Mouse (Mus musculus) midbrain, embryonic 16.5 days (tissue): ENCODE data around the gene Ggt6. TPM values are rescaled to one million over a fixed set of nuclear protein-coding genes. Genes with fewer than 3 reads are reported as not detected.
A peak's percentile ranks its signal among the peaks of the same experiment; 100 is the strongest.

Source experiments
- ATAC-seq: fragments of 200-750 bp; cut with Nextera tagmentation; 2 replicates; pipeline ENCODE4 v1.8.0; 2017; ENCODE audit warnings: moderate TSS enrichment
- H3K27ac ChIP-seq: fragments of 300-500 bp; sonication (generic); 2 replicates; pipeline ENCODE4 v1.5.1; 2014; ENCODE audit warnings: mild to moderate bottlenecking, low read length, mixed read lengths
- H3K27me3 ChIP-seq: fragments of 300-500 bp; sonication (generic); 2 replicates; pipeline ENCODE4 v1.6.1; 2014; ENCODE audit warnings: low read depth, low read length, mixed read lengths; ENCODE audit not compliant: control insufficient read depth, insufficient read depth
- H3K36me3 ChIP-seq: fragments of 300-500 bp; sonication (generic); 2 replicates; pipeline ENCODE4 v1.6.1; 2014; ENCODE audit warnings: mild to moderate bottlenecking, low read length, moderate library complexity, mixed read lengths; ENCODE audit not compliant: control insufficient read depth, insufficient read depth
- H3K4me1 ChIP-seq: fragments of 300-500 bp; sonication (generic); 2 replicates; pipeline ENCODE4 v1.6.1; 2014; ENCODE audit warnings: mild to moderate bottlenecking, low read length, mixed read lengths; ENCODE audit not compliant: control insufficient read depth, insufficient read depth
- H3K4me2 ChIP-seq: fragments of 300-500 bp; sonication (generic); 2 replicates; pipeline ENCODE4 v1.6.1; 2014; ENCODE audit warnings: mild to moderate bottlenecking, low read length, mixed read lengths
- H3K4me3 ChIP-seq: fragments of 300-500 bp; sonication (generic); 2 replicates; pipeline ENCODE4 v1.5.1; 2014; ENCODE audit warnings: low read depth, mild to moderate bottlenecking, low read length, moderate library complexity, mixed read lengths
- H3K9ac ChIP-seq: fragments of 300-500 bp; sonication (generic); 2 replicates; pipeline ENCODE4 v1.6.1; 2014; ENCODE audit warnings: low read depth, low read length, mixed read lengths
- H3K9me3 ChIP-seq: fragments of 300-500 bp; sonication (generic); replicated peaks from 2 replicates; pipeline ENCODE4 v1.6.1; 2014; ENCODE audit warnings: mild to moderate bottlenecking, low read length, mixed read lengths; ENCODE audit not compliant: control insufficient read depth, poor library complexity, severe bottlenecking
- WGBS: fragments of 180-500 bp; shearing (Covaris S2); extraction: QIAGEN DNeasy Blood & Tissue Kit; methylation state at CpG from one replicate; pipeline ENCODE4 v1.1.7; 2014; 5-methylcytosine and 5-hydroxymethylcytosine counted together
- microRNA-seq: library from miRNA; unstranded; fragments of <30 nt; microRNA quantifications from one replicate; pipeline ENCODE4, GENCODE M21; 2017
- polyA plus RNA-seq: library from polyadenylated mRNA; unstranded; fragments of >200 nt; fragmentation: Nextera tagmentation; extraction: Ambion mirVana; gene quantifications from 2 replicates; pipeline ENCODE4 v1.2.1, GENCODE M21; 2015

The Ggt6 gene
- polyA plus RNA-seq, 1 experiment from 2014 or later = not detected

GRCm38 (mm10) chr11:72481952-72482351 lies 46.6 kb downstream of the Ggt6 start:
- H3K36me3 ChIP-seq = no peaks in the 10 kb centered on the region
- WGBS = 87% methylated on average over 4 of the region's 4 CpGs
- H3K27me3 ChIP-seq = no peaks in the 10 kb centered on the region
- ATAC-seq = no peak
- H3K4me2 ChIP-seq = no peak overlapping the region
- H3K4me3 ChIP-seq = no peak overlapping the region
- H3K9ac ChIP-seq = no peak overlapping the region
- H3K4me1 ChIP-seq = peaks cover 26% of the 10 kb centered on the region
- no peak overlapping the region for H3K27ac ChIP-seq
- H3K9me3 ChIP-seq = no peaks in the 10 kb centered on the region

GRCm38 (mm10) chr11:72484549-72484948 lies 49.2 kb downstream of the Ggt6 start:
- Histone ChIP-seq H3K9ac (no peak overlapping the region), H3K27ac (no peak overlapping the region)

GRCm38 (mm10) chr11:72485157-72485556 lies 49.8 kb downstream of the Ggt6 start:
- Histone ChIP-seq H3K4me2 (no peak overlapping the region), H3K27ac (no peak overlapping the region; the same call in 1 of the 2 replicates), H3K27me3 (no peaks in the 10 kb centered on the region), H3K4me3 (no peak overlapping the region), H3K36me3 (no peaks in the 10 kb centered on the region), H3K9ac (no peak overlapping the region), H3K4me1 (peaks cover 33% of the 10 kb centered on the region), H3K9me3 (no peaks in the 10 kb centered on the region)
- WGBS = 34% methylated on average over 5 of the region's 5 CpGs
- ATAC-seq = no peak

More at GRCm38 (mm10) chr11:72484549-72484948, 49.2 kb downstream of the Ggt6 start:
- H3K4me3 ChIP-seq = no peak overlapping the region
- H3K36me3 ChIP-seq = no peaks in the 10 kb centered on the region
- H3K9me3 ChIP-seq = no peaks in the 10 kb centered on the region
- no peak for ATAC-seq
- H3K27me3 ChIP-seq = no peaks in the 10 kb centered on the region
- peaks cover 32% of the 10 kb centered on the region for H3K4me1 ChIP-seq
- 86% methylated on average over 6 of the region's 6 CpGs for WGBS
- H3K4me2 ChIP-seq = no peak overlapping the region

GRCm38 (mm10) chr11:72485960-72486359 lies 50.6 kb downstream of the Ggt6 start:
- 70% methylated on average over 11 of the region's 11 CpGs for WGBS
- Histone ChIP-seq H3K27ac (no peak overlapping the region), H3K36me3 (no peaks in the 10 kb centered on the region), H3K4me1 (peaks cover 34% of the 10 kb centered on the region), H3K9ac (no peak overlapping the region), H3K27me3 (no peaks in the 10 kb centered on the region), H3K4me3 (no peak overlapping the region), H3K4me2 (no peak overlapping the region), H3K9me3 (no peaks in the 10 kb centered on the region)
- ATAC-seq = no peak

GRCm38 (mm10) chr11:72487171-72487570 lies 51.8 kb downstream of the Ggt6 start:
- Histone ChIP-seq H3K9ac (peak overlapping the region; percentile 34; the same call in 1 of the 2 replicates), H3K4me1 (peaks cover 34% of the 10 kb centered on the region), H3K4me2 (peak overlapping the region; percentile 77), H3K4me3 (no peak overlapping the region), H3K36me3 (no peaks in the 10 kb centered on the region), H3K27me3 (no peaks in the 10 kb centered on the region), H3K9me3 (no peaks in the 10 kb centered on the region), H3K27ac (0 out of 2 replicates have a peak overlapping the region, but pooled peaks have one; percentile 20)
- WGBS = 64% methylated on average over 5 of the region's 5 CpGs
- ATAC-seq = no peak

GRCm38 (mm10) chr11:72487739-72488138 lies 52.4 kb downstream of the Ggt6 start:
- H3K4me1 ChIP-seq = peaks cover 34% of the 10 kb centered on the region
- peak overlapping the region; percentile 83 for H3K4me3 ChIP-seq
- H3K36me3 ChIP-seq = no peaks in the 10 kb centered on the region
- H3K4me2 ChIP-seq = peak overlapping the region; percentile 77
- no peak overlapping the region for H3K27ac ChIP-seq
- no peak for ATAC-seq
- H3K9ac ChIP-seq = peak overlapping the region; percentile 93
- no peaks in the 10 kb centered on the region for H3K27me3 ChIP-seq
- no peaks in the 10 kb centered on the region for H3K9me3 ChIP-seq
- WGBS = 91% methylated on average over 2 of the region's 2 CpGs

Small RNAs within 50 kb of the gene (microRNA-seq; reads per million reads assigned to microRNA genes)
- not detected for gene Mir6338

Other genes with a start within 250 kb of the Ggt6 start
- gene Gm43951, start 228.7 kb upstream of the Ggt6 start, polyA plus RNA-seq = 1.7 and 1.9 TPM in 2 replicates
- 18.4 and 26.0 TPM in 2 replicates for gene 4933427D14Rik, start 228.1 kb upstream of the Ggt6 start, polyA plus RNA-seq
- gene Txndc17, start 228.0 kb upstream of the Ggt6 start, polyA plus RNA-seq = 137 and 145 TPM in 2 replicates
- 53.2 and 55.9 TPM in 2 replicates for gene Med31, start 219.9 kb upstream of the Ggt6 start, polyA plus RNA-seq
- gene Slc13a5, start 168.3 kb upstream of the Ggt6 start, polyA plus RNA-seq = 2.5 and 2.6 TPM in 2 replicates
- 1.0 and 2.2 TPM in 2 replicates for gene Xaf1, start 133.9 kb upstream of the Ggt6 start, polyA plus RNA-seq
- not detected in 2 replicates for gene Fbxo39, start 121.1 kb upstream of the Ggt6 start, polyA plus RNA-seq
- gene Tekt1, start 73.1 kb upstream of the Ggt6 start, polyA plus RNA-seq = 11.1 and 13.5 TPM in 2 replicates
- gene Smtnl2, start 23.8 kb upstream of the Ggt6 start, polyA plus RNA-seq = 10.3 and 12.2 TPM in 2 replicates
- 61.1 and 67.6 TPM in 2 replicates for gene Mybbp1a, start 5.8 kb downstream of the Ggt6 start, polyA plus RNA-seq
- 6.8 and 8.4 TPM in 2 replicates for gene Spns2, start 54.4 kb downstream of the Ggt6 start, polyA plus RNA-seq
- 0.17 TPM in 1 of 2 replicates, not detected in the other for gene Spns3, start 115.0 kb downstream of the Ggt6 start, polyA plus RNA-seq
- gene Ube2g1, start 171.8 kb downstream of the Ggt6 start, polyA plus RNA-seq = 78.6 and 91.2 TPM in 2 replicates